Mouse (Mus musculus) embryo, embryonic 9.5 days (tissue): ENCODE results near the gene Olfr1131.
"Not testable (repeated sequence)": the region's sequence is repeated elsewhere in the genome, so short reads cannot be mapped to it uniquely, and the experiment has no call there.

Experiments used
- DNase-seq: peaks from one replicate; pipeline ENCODE4 v3.0.0-alpha.2; 2017; ENCODE audit errors: extremely low spot score

Olfr1131 gene

DNA sequence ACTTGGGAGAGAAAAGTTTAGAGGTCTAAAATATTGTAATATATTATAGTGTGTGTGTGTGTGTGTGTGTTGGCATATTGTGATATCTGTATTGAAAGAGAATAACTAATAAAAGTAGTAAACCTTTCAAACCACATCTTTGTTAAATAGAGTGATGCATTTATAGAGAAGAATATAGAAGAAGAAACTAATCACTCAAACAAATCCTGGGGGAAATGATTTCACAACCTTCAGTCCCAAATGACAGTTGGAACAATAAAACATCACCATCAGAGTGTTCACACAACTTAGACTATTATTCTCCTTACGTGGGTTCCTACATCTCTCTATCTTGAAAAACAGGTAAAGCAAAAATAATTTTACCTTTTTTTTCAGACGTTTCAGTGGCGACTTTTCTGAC lies at the start of gene Olfr1131:
Gene Olfr1131 (plus strand): TSS at position 301 of the 400 bp plus-strand sequence.
- no peak for DNase-seq

DNA sequence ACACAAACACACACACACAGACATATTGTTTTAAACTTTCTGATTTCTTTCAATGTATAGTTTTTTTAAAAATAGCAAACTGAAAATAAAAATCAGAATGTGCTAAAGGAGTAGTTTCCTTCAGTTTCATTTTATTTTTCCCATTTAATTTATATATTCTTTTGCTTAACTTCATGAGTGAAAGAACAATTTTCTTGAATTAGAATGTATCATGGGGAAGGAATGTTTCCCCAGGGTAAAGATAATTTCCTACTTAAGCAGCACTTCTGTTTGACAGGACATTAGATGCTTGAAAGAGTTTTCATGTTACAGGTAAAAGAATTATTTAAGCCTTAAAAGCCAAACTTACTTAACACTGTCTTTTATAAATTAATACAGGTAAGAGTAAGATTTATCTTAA lies 21.0 kb upstream of the Olfr1131 start, which contains the start of gene Olfr1130:
Gene Olfr1130 (plus strand): TSS at position 301 of the 400 bp plus-strand sequence.
- DNase-seq = not testable (repeated sequence)

- DNase-seq = no peak
Measured at GRCm38 (mm10) chr2:87637435-87637834, 10.5 kb downstream of the Olfr1131 start, which contains the start of gene Olfr1132. Gene Olfr1132, minus strand, starts transcription at chr2:87637535.

GRCm38 (mm10) chr2:87642441-87642840 lies 15.5 kb downstream of the Olfr1131 start:
- DNase-seq = no peak

DNA sequence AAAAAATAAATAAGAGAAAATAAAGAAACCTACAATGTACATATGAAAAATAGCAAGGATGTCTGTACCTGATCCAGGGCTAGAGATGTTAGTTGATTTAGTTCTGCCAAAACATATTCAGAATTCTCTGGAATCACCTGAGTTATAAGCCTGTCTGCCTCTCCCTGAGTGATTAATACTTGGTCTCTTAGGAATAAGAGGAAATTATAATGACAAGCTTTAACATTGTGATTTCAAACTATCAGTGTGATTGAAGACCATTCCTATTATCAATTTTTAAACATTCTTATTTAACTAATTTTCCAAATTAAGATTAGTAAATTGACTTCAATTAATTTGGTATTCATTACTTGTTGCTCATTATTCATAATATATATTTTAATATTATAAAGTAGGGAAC lies 20.4 kb downstream of the Olfr1131 start, which contains the start of gene Olfr1133:
Gene Olfr1133 (minus strand): TSS at position 101 of the 400 bp plus-strand sequence.
- DNase-seq = no peak

DNA sequence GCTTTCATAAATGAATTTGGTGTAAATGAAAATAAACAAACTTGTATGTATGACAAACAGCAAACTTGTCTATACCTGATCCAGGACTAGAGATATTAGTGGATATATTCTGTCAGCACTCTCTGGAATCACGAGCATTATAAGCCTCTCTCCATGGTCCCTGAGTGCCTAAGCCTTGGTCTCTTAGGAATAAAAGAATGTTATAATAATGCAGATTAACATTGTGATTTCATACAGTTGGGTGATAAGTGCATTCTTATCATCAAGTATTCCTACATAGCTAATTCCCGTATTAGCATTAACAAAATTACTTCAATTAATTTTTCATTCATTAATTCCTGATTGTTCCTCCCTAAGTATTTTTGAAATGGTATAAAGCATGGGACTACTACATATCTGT lies 31.5 kb downstream of the Olfr1131 start, which contains the start of gene Olfr1134:
Gene Olfr1134 (minus strand): TSS at position 101 of the 400 bp plus-strand sequence.
- no peak for DNase-seq

DNA sequence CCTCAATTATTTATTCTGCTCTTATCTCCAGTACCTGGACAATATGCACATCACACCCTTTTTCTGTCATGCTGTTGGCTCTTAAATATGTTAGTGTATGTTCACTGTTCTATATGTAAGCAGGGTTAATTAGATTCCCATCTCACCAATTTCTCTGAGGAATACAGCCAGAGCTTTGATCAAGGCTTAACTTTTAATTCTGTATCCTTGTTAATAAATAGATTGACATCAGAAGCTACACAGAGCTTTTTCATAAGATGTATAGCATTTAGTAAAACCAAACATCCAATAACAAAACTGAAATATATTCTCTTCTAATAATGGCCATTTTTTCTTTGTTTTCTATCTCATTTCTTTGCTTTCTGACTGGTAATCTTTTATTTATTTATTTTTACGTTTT lies 46.7 kb downstream of the Olfr1131 start, which contains the start of gene Olfr1135:
Gene Olfr1135 (minus strand): TSS at position 101 of the 400 bp plus-strand sequence.
- no peak for DNase-seq
